ENCODE assay signal across 8 mouse cellular contexts in genomic region chr10:117630176-117630575, GRCm38 (mm10). TPM values are rescaled to one million over a fixed set of nuclear protein-coding genes. Genes with fewer than 3 reads are reported as not detected.
DNase-seq lines count a peak whose midpoint lies in the region; ATAC-seq lines count a peak whose summit lies in the region.

No protein-coding gene starts in this region.

- no peak for DNase-seq in heart, postnatal 36 days
- peak; percentile 7 for DNase-seq in retina, embryonic 14.5 days (ENCODE audit: low spot score)
- no peak for DNase-seq in retina, postnatal 1 day
- no peak for DNase-seq in ovary, postnatal 36 days (ENCODE audit: low spot score)
- DNase-seq in right cerebral cortex, postnatal 14 days = no peak
- DNase-seq in cerebellum, adult 9-10 months = no peak

- no peak overlapping the region for H3K27ac ChIP-seq in heart, embryonic 15.5 days
- H3K27ac ChIP-seq in limb, embryonic 13.5 days = no peak overlapping the region

- H3K9ac ChIP-seq in heart, embryonic 15.5 days = no peak overlapping the region
- H3K9ac ChIP-seq in limb, embryonic 13.5 days = no peak overlapping the region

- peak overlapping the region; percentile 99; the same call in 1 of the 2 replicates for H3K4me2 ChIP-seq in heart, embryonic 15.5 days
- peak overlapping the region; percentile 86 for H3K4me2 ChIP-seq in limb, embryonic 13.5 days (replicated peaks)

- ATAC-seq in heart, embryonic 15.5 days (replicated peaks; ENCODE audit: insufficient number of reproducible peaks, insufficient read depth, low FRiP score, low read depth) = no peak
- ATAC-seq in limb, embryonic 13.5 days (ENCODE audit: low FRiP score, low read depth) = no peak

- 27% methylated on average over 8 of the region's 8 CpGs for WGBS in heart, embryonic 15.5 days
- WGBS in limb, embryonic 13.5 days = 17% methylated on average over 8 of the region's 8 CpGs

- no peaks in the 10 kb centered on the region for H3K36me3 ChIP-seq in heart, embryonic 15.5 days
- H3K36me3 ChIP-seq in limb, embryonic 13.5 days = no peaks in the 10 kb centered on the region; the same call in 1 of the 2 replicates

- peak overlapping the region; percentile 70 for H3K4me3 ChIP-seq in heart, embryonic 15.5 days
- peak overlapping the region; percentile 65 for H3K4me3 ChIP-seq in limb, embryonic 13.5 days

- no peaks in the 10 kb centered on the region; the same call in 1 of the 2 replicates for H3K9me3 ChIP-seq in heart, embryonic 15.5 days (replicated peaks)
- no peaks in the 10 kb centered on the region for H3K9me3 ChIP-seq in limb, embryonic 13.5 days

- intact Hi-C loops in heart, postnatal 36 days (cut with DNase I) = no loop called here

- H3K4me1 ChIP-seq in heart, embryonic 15.5 days (replicated peaks) = peaks cover 15% of the 10 kb centered on the region
- H3K4me1 ChIP-seq in limb, embryonic 13.5 days = peaks cover 19% of the 10 kb centered on the region

- H3K27me3 ChIP-seq in heart, embryonic 15.5 days = peaks cover 56% of the 10 kb centered on the region
- peaks cover 34% of the 10 kb centered on the region for H3K27me3 ChIP-seq in limb, embryonic 13.5 days

RNA-seq across cellular contexts. Expression of gene Cpm, which starts 0.9 kb away (rescaled TPM):
- 2.4 and 6.6 TPM in 2 replicates for polyA plus RNA-seq in heart, embryonic 15.5 days (2015; fragmentation: Nextera tagmentation; extraction: Ambion mirVana)
- 1 to 10 TPM; 3.7 to 3.9 TPM for total RNA-seq in heart, postnatal 36 days (2021)
- polyA plus RNA-seq in limb, embryonic 13.5 days (2015; fragmentation: Nextera tagmentation; extraction: Ambion mirVana) = 40.5 and 42.8 TPM in 2 replicates
